Mouse (Mus musculus): ENCODE data around the gene Fxr1. TPM values are rescaled to one million over a fixed set of nuclear protein-coding genes. Genes with fewer than 3 reads are reported as not detected.

Fxr1 gene
- polyA plus RNA-seq, 1 experiment from 2014 or later: 35.4 TPM

Other genes starting within 250 kb of the Fxr1 start
- 56.7 and 62.0 TPM in 2 replicates for gene Ttc14, start 220.1 kb upstream of the Fxr1 start, polyA plus RNA-seq (2015; fragmentation: Nextera tagmentation; extraction: Ambion mirVana)
- 17.4 and 18.4 TPM in 2 replicates for gene Ccdc39, start 175.6 kb upstream of the Fxr1 start, polyA plus RNA-seq (2015; fragmentation: Nextera tagmentation; extraction: Ambion mirVana)
- 111 and 127 TPM in 2 replicates for gene Dnajc19, start 61.4 kb downstream of the Fxr1 start, polyA plus RNA-seq (2015; fragmentation: Nextera tagmentation; extraction: Ambion mirVana)

Measured in hindbrain, embryonic 16.5 days (tissue).